Mouse (Mus musculus) right cerebral cortex, postnatal 36 days (tissue): Measurements from ENCODE around the gene Dazl.

Experiments used
- DNase-seq, 2 experiments: peaks; one replicate each; pipeline ENCODE4 v3.0.0; 2022; ENCODE audit warnings: low spot score in 2 of 2, mixed read lengths in 1 of 2

The Dazl gene

DNA sequence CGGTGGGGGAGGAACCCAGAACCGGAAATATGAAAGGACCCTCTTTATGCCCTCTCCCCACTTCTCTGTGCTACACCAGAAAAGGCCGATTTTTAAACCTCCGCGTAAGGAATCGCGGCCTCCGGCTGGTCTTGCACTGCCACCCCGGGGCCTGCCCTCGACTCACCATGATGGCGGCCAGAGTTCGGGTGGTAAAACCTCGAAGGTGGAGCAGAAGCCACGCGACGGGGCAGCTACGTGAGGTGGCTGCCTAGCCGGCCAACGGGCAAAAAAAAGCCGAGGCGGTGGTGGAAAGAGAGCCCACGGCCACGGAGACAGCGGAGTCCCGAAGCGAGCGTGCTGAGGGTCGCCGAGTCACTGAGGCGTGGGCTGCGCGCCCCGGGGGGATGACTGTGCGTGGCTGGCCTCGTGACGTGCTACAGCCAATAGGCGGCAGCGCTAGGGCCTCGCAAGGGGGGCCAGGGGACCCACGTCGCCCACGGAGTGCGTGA lies at the start of gene Dazl:
Gene Dazl (minus strand): TSS at position 396 of the 491 bp plus-strand sequence.
- DNase-seq = peak in 1 of 2 experiments; percentile 12

DNA sequence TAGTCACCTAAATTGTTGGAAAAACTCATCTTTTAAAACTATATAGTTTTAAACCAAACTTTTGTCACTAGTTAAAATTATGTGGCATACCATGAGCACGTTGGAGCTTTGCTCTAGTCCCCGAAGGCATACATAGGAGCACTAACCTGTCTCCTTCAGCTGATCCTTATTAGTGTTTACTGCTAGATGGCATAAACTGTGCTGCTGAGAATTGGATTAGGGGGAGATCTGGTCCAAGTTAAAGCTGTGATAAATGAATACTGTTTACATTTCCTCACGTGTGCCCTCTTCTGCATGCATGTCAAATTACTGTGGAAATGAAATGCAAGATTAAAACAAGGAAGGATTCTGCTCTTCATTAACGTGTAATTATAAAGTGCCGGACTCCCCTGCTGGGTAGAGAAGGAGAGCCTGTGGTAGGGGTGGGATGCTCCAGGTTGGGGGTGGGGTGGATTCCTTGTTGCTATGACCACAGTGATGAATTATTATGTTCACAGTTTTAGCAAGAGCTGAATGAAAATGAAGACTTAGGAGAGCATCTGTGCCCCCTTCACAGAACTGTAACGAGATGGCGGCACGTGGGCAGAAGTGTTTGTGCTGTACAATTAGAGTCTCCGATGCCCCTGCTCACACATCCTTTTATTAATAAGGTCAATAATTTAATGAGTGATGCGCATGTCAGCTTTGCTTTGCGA lies 48.6 kb upstream of the Dazl start:
- no peak for DNase-seq

DNA sequence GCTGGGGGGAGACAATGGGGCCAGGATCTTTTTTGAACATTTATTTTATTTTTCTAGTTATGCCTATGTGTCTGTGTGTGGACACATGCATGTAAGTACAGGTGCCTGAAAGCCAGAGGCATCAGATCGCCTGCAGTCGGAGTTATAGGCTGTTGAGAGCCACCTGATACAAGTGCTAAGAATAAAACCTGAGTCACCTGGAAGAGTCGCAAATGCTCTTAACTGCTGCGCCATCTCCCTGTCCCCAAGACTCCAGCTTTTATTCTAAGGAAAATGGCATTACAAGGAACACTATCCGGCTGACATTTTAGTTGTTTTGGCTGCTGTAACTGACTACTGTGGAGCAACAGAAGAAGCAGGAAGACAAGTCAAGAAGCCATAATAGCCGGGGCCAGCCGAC lies 45.5 kb upstream of the Dazl start:
- no peak for DNase-seq

DNA sequence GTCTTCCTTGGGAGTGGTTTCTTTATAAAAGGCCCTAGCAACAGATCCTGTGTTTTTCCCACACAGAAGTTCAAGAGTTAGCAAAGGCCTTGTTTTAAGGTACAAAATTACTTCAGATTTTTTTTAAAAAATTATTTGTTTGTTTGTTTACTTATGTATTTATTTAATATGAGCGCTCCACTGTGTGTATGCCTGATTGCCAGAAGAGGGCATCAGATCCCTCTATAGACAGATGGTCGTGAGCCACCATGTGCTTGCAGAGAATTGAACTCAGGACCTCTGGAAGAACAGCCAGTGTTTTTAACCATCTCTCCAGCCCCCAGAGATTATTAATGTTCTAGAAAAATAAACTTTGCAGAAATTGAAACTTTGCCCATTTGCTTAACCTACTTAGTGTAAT lies 42.3 kb upstream of the Dazl start:
- DNase-seq = no peak

DNA sequence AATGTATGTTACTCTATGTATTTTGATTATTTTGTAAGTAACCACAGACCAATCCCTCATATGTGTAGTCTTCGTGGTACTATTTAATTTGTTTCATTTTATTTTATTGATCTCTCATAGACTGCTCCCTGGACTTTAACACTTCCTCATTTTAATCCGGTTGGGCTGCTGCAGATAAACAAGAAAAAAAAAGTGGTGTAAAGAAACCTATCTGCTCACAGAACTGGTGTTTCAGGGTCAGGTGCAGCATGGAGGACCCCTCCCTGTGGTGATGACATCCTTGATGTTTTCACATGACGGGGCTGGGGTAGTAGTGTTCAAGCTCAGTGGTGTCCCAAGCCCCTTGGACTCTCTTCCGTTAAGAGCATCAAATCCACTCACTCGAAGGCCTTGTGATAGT lies 41.3 kb upstream of the Dazl start:
- DNase-seq = no peak

DNA sequence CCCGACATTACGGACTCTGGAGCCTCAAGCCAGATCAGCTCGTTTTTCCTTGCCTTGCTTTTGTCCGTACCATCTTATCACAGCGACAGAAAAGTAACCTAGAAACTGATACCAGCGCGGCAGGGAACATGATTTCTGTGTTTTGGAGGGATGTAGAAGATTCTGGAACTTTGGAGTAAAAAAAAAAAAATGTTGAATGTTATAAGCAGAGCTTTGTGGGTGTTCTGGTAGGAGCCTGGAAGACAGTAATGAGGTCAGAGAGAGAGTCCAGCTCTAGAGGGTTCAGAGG lies 38.5 kb upstream of the Dazl start:
- DNase-seq = no peak

DNA sequence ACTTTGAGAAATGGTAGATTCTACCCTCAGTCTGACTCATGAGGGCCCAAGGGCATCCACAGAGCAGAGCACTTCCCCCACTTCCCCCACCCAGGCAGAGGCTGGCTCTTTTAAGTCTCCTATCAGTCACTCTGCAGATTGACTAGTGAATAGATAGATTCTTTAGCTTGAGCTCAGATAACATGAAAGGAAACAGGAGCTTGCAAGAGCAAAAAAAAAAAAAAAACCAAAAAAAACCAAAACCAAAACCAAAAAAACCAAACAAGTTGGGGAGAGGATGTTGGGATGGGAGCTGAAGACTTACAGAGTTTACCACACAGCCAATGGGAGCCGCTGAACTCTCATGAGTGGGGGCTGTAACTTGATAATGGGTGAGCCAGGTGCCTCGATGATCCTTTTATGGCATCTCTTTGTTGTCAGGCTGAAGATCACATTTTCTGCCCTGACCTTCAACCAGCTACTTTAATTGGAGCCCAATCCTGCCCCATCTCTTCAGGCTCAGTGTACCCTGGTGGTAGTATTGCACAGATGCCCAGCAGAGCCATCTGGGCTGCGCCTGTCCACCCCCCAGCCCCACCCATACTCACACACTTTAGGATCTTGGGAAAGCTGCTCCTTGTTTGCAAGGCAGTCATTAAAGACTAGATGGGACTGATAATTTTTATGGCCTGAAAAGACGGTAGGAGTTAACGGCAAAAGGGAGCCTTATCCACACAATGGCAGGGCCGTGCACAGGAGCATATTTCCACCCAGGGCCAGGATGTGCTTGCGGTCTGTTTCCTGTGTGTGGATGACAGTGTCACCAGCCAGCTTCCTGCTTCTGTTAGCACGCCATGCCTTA lies 38.0 kb upstream of the Dazl start:
- no peak for DNase-seq

DNA sequence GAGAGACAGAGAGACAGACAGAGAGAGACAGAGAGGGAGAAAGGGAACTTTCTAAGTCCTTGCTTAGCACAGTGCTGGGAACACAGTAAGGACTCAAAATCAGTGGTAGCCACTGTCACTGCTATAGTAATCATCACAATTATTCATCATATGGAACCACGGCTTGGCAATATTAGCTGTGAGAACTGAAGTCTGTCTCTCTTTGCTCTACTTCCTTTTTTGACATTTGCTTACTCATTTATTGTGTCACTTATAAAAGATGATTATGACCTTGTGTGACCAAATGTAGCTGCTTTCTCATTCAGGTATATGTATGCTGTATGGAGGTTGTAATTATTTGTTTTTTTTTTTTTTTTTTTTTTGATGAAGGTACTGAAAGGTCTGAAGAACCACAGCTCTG lies 36.8 kb upstream of the Dazl start:
- DNase-seq = no peak

DNA sequence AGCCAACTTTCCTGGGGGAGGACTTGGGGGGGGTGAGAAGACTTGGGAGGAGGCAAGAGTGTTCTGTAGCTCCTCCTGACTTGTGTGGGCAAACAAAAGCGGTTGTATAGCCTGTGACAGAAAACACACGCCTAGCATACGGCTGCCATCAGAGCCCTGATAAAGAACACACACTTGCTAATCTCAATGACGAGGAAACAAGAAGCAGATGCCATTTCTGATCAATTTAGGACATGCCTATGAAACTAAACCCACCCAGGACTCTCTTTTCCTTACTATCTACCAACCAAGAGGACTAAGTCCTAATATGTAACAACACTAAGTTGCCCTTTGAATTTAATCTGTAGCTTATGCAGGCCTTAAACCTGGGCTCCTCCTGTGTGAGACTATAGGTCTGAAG lies 31.2 kb upstream of the Dazl start:
- DNase-seq = no peak

DNA sequence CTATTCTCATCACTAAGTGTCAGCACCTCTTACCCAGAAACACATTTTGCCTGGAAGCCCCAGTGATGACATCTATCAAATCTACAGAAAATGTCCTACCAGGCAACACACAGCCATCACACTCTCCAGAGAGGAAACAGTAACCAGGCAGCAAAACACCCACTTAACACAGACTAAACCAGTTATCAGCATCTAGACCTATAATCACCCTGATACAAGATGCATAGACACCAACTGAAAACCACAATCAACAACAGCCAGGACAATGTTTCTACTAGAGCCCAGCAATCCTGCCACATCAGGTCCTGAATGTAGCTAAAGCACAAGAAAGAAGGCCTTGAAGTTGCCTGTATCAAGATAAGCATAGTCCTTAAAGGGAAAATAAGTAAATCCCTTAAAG lies 25.4 kb upstream of the Dazl start:
- no peak for DNase-seq

DNA sequence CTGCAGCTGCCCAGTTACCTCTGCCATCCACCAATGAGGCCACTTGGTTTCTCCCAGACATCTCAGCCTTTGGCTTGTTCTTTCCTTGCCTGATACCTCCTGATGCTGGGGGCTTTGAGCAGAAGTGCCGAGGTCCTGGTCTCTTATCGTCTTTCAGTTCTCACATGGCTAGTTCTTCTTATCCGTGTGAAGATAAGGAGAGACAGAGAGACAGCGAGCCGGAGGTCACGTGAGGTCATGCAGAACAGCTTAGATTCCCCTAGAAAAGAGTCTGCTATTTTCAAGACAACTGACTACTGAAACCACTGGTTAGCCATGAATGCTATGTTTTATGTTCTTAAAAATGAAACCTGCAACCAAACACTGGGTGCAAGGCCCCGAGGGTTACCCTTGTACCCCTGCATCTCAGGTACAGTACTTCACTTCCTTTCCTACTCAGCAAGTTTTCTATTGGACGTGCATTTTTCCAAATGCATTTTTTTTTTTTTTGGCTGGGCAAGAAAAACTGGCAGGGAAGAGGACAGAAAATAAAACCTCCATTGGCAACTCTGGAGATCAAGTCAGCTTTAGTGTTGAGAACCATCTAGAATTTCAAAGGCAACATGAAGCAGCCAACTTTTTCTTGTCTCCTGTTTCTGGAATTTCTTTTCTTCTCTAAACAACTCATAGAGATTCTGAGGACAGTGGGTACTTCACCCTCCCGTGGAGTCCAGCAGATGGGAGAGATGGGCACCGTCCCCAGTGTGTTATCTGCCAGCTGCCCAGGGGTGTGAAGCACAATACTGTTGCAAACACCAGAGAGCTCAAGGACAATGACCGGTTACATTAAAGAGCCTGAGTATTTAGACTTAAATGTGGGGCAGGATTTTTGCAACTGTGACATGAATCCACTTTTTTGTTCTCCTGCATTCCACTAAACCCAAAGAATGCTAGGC lies 23.0 kb upstream of the Dazl start:
- DNase-seq = no peak

DNA sequence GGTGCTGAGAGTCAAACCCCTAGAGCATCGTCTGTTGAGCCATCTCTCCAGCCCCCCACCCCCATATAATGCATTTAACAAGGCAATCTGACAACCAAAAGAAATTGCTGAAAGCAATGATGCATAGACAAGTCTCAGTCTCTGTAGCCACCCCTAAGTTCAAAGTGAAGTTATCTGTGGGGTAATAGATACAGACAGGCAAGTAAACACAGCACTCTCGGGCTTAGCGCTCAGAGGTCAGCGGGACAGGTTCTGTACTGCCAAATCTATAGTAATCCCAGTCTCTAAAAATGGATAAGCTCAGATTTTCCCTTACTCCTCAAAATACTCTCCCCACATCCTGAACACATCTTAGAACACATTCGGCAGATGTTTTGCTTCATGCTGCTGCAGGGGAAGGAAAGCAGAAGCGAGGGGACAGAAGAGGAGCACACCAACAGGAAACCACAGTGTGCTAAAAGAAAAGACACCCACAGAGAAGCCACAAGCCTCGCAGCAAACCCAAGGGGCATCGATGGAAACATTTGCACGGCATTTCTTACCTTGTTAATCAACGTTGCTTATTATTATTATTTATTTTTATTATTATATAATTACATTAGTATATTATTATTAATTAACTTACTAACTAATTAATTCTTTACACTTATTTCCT lies 16.8 kb upstream of the Dazl start:
- DNase-seq = no peak

DNA sequence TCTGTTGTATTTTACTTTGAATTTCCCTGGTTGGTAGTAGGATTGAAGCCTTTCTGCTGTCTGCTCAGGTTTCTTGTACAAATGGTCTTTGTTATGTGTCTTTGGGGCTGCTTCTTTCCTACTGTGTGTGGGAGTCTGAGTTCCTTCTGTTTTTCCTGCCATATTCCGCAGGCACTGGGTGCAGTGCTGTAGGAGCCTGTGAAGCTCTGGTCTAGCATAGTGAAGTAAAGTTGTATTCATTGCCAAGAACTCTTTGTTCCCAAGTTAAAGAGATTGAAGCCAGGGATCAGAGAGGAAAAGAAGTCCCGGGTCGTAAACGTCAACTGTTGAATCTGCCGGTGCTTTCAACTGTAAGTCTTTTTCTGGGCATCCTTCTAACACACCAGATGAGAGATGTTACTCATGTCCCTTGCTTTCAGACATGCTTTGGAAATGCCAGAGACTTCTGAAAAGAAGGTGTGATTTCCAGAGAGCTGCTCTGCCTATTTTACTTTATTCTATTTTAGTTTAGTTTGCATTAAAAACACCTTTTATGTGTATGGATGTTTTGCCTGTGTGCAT lies 16.2 kb upstream of the Dazl start:
- DNase-seq = peak in 1 of 2 experiments; percentile 18

DNA sequence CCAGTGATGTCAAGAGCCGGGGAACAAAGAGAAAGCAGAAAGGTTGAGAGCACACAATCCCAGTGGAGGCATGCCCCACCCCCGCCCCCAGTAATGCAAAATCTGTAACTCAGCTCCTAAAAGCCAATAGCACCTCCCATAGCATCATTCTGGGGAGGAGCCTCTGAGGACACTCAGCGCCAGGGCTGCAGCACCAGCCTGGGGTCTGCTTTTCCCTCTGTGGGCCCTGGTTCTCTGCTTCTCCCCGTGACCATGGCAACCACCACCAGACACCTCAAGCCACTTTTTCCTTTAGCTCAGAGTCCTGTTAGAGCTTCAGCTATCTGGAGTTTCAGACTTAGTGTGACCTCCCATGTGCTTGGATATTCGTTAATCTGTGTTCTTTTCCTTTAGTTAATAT lies 15.4 kb upstream of the Dazl start:
- DNase-seq = no peak

DNA sequence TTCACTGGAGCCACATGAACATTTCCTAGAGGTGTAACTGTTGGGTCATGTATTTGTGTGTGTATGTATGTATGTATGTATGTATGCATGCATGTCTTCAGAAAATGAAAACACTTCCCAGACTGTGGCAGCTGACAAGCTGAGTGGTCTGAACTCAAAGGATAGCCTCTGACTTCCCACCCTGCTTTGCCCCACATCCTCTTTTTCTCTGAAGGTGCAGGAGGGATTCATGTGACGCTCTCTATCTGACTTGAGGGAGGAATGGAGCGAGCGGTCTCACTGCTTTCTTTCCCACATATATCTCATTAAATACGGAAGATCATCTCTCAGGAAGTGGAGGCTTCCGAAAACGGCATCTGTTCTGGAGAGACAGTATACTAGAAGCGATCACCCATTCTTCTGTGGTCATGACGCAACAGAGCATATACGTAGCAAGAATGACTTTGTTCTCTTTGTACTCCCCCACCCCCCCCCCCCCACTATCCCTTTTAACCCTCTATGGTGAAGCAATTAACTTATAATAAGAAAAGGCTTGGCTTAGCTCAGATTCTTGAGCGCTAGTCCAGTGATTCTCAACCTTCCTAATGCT lies 14.7 kb upstream of the Dazl start:
- no peak for DNase-seq

DNA sequence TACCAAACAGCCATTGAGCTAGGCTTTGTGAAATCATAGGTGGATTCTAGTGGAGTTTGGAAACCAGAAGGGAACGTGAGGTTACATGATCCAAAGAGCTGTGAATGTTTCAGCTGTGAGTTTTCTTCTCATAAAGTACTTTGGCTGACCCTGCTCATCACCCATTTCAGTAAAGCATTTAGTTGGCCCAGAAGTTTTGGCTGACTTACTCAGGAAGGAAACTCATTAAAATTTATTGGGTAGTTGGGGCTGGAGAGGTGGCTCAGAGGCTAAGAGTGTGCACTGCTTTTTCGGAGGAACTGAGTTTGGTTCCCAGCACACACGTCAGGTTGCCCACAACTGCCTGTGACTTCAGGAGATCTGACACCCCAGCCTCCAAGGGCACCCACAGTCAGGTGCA lies 9.4 kb upstream of the Dazl start:
- DNase-seq = no peak

DNA sequence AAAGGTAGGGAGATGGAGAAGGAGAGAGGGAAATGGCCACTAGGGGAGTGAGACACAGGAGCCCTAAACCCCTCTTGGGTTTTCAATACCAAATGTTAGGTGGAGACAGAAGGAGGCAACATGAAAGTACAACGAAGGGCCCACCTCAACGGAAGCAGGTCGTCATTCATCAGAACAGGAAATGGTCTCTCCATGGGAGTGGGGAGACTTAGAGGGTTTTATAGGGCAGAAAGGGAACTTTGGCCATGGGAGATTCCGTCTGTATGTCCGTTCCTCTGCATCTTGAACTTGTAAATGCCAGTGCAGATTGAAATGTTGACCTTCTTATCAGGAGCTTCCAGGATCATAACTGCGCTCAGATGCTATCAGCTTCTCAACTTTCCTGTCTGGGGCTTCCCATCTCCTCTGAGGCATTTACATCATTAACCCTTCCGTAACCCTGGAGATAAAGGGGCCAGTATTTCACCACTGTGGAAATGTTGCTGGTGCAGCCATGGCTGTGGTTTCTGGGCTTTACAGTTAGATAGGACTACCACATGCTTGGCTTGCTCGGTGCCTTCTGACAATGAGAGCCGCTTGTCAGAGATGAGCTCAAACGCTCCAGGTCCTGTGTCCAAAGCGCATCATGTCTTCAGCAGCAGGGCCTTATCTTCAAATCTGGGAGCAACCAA lies 6.9 kb upstream of the Dazl start:
- no peak for DNase-seq

DNA sequence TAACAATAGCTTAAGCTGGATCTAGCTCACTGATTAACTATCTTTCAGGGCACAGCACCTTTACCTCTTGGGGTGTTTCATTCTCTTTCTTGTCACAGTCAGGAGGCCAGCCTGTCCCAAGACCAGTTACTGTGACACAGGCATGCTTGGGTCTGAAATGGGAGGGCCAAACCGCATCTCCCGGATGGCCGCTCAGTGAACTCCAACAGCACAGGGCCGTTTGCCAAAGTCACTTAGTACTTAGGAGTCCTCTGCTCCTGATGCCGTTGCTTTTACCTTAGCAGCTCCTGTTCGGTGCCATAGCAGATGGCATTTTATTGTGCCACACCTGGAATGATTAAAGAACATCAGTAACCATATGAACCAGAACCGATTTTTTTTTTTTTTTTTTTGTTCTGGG lies 5.4 kb upstream of the Dazl start:
- no peak for DNase-seq

DNA sequence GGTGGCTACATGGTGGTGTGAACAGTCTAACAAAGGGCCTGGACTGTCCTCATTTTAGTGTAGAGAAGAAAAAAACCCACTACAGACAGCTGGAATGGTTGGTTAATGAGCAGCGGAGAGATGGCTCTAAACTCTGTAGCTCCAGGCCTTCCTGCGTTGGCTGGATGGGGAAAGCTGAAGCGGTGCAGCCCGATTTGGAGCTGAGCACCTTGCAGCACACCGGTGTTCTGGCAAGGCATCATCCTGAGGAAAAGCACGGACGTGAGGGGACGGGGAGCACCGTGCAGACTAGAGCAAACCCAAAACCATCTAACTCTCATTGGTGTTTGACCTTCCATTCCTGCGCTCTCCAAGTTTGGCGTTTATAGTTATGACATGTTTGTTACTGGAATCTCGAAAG lies 1.3 kb upstream of the Dazl start:
- no peak for DNase-seq

DNA sequence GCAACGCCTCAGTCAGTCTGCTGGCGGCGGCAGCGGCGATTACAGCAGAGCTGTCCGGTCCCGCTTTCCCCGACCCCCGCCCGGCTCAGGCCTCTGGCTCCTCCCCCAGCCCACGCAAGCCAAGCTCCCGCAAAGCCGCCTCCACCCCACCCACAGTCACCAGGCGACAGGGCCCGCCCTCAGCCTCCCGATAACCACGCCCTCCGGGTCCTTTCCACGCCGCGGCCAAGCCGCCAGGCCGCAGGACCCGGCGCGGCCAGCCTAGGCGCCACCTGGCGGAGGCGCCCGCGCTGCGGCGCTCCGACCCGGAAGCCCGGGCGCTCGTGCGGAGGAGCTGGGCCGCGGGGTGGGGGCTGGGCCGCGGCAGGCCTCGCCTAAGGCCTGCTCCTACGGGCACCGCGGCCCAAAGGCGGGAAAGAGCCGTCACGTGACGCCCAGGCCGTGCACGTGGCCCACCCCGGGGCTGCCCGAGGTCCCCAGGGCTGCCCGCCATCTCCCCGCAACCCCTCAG lies 720 bp downstream of the Dazl start:
- peak; percentile 60 to 62 for DNase-seq
